Mouse (Mus musculus): ENCODE measurements around the gene Smpd3. TPM values are rescaled to one million over a fixed set of nuclear protein-coding genes. Genes with fewer than 3 reads are reported as not detected.

The Smpd3 gene
- total and polyA plus RNA-seq, 2 experiments from 2014 or later, result 81.5 to 111 TPM

DNA sequence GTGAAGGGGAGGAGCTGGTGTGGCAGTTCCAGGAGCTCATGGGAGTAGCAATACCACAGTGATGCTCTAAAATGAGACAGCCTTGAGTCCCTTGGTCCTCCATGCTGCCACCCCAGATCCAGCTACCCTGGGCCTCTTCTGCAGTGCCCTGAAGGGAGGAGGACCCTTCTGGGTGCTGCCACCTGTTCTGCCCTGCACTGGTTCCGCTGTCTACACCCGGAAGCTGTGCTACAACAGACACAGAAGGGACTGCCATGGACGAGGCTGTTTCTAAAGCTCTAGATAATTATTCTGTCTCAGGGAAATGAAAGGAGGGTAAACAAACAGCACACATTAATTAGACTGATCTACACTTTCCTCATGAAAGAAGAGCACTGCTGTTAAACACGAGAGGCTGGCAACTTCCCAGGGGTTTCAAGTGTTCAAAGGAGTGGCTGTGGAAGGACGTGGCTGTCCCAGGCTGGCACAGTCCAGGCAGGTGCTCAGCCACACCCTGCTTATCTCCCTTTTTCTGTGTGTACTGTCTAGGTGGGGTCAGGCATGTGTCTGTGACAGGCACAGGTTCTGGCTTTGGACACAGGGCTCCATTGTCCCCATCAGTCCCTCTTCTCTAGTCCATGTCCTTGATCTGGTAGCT, 69.0 kb downstream of the Smpd3 start:
- no peaks in the 10 kb centered on the region for H3K27me3 ChIP-seq (ENCODE audit: insufficient read depth, low read length)
- H3K4me2 ChIP-seq (ENCODE audit: low read depth, low read length, poor library complexity, severe bottlenecking), result no peak overlapping the region
- no peaks in the 10 kb centered on the region for H3K9me3 ChIP-seq (ENCODE audit: low read length)
- no peak overlapping the region for H3K27ac ChIP-seq (ENCODE audit: low read depth, low read length)
- no peak for TF ChIP-seq CTCF (IDR thresholded peaks at IDR 0.05)
- H3K36me3 ChIP-seq (ENCODE audit: insufficient read depth, low read length), result peaks cover 22% of the 10 kb centered on the region
- no peak overlapping the region for H3K9ac ChIP-seq (replicated peaks; ENCODE audit: low read length, poor library complexity, severe bottlenecking)
- peaks cover 31% of the 10 kb centered on the region for H3K4me1 ChIP-seq (ENCODE audit: insufficient read depth, low read length)
- 57% methylated on average over 5 of the region's 5 CpGs for WGBS
- H3K4me3 ChIP-seq (ENCODE audit: low read depth, low read length), result no peak overlapping the region
- ATAC-seq (ENCODE audit: low FRiP score), result no peak
- DNase-seq (ENCODE audit: low spot score), result no peak

- Histone ChIP-seq H3K27ac (ENCODE audit: low read depth, low read length) (no peak overlapping the region), H3K4me1 (ENCODE audit: insufficient read depth, low read length) (peaks cover 13% of the 10 kb centered on the region), H3K36me3 (ENCODE audit: insufficient read depth, low read length) (peaks cover 35% of the 10 kb centered on the region), H3K4me3 (ENCODE audit: low read depth, low read length) (no peak overlapping the region), H3K27me3 (ENCODE audit: insufficient read depth, low read length) (no peaks in the 10 kb centered on the region), H3K4me2 (ENCODE audit: low read depth, low read length, poor library complexity, severe bottlenecking) (no peak overlapping the region), H3K9me3 (ENCODE audit: low read length) (no peaks in the 10 kb centered on the region), H3K9ac (replicated peaks; ENCODE audit: low read length, poor library complexity, severe bottlenecking) (no peak overlapping the region)
- ATAC-seq (ENCODE audit: low FRiP score) (no peak), DNase-seq (ENCODE audit: low spot score) (no peak)
- WGBS, result 86% methylated on average over 17 of the region's 17 CpGs
- TF ChIP-seq CTCF (IDR thresholded peaks at IDR 0.05), result no peak
Observed at GRCm38 (mm10) chr8:106265398-106265797, 72.4 kb downstream of the Smpd3 start.

- no peak for TF ChIP-seq CTCF (IDR thresholded peaks at IDR 0.05)
- Histone ChIP-seq H3K27ac (ENCODE audit: low read depth, low read length) (no peak overlapping the region), H3K36me3 (ENCODE audit: insufficient read depth, low read length) (peaks cover 42% of the 10 kb centered on the region), H3K27me3 (ENCODE audit: insufficient read depth, low read length) (no peaks in the 10 kb centered on the region), H3K9me3 (ENCODE audit: low read length) (no peaks in the 10 kb centered on the region), H3K4me2 (ENCODE audit: low read depth, low read length, poor library complexity, severe bottlenecking) (no peak overlapping the region), H3K9ac (replicated peaks; ENCODE audit: low read length, poor library complexity, severe bottlenecking) (no peak overlapping the region), H3K4me3 (ENCODE audit: low read depth, low read length) (no peak overlapping the region), H3K4me1 (ENCODE audit: insufficient read depth, low read length) (no peaks in the 10 kb centered on the region)
- 67% methylated on average over 4 of the region's 4 CpGs for WGBS
- DNase-seq (ENCODE audit: low spot score), result no peak
- no peak for ATAC-seq (ENCODE audit: low FRiP score)
Observed at GRCm38 (mm10) chr8:106263928-106264327, 73.9 kb downstream of the Smpd3 start.

GRCm38 (mm10) chr8:106262343-106262742, 75.4 kb downstream of the Smpd3 start:
- Histone ChIP-seq H3K9ac (replicated peaks; ENCODE audit: low read length, poor library complexity, severe bottlenecking) (no peak overlapping the region), H3K27ac (ENCODE audit: low read depth, low read length) (no peak overlapping the region), H3K4me2 (ENCODE audit: low read depth, low read length, poor library complexity, severe bottlenecking) (no peak overlapping the region), H3K27me3 (ENCODE audit: insufficient read depth, low read length) (no peaks in the 10 kb centered on the region), H3K9me3 (ENCODE audit: low read length) (no peaks in the 10 kb centered on the region), H3K4me1 (ENCODE audit: insufficient read depth, low read length) (no peaks in the 10 kb centered on the region), H3K36me3 (ENCODE audit: insufficient read depth, low read length) (peaks cover 46% of the 10 kb centered on the region), H3K4me3 (ENCODE audit: low read depth, low read length) (no peak overlapping the region)
- peak; percentile 39 for DNase-seq (ENCODE audit: low spot score)
- WGBS, result 62% methylated on average over 5 of the region's 5 CpGs
- no peak for TF ChIP-seq CTCF (IDR thresholded peaks at IDR 0.05)
- no peak for ATAC-seq (ENCODE audit: low FRiP score)

- no peak overlapping the region for H3K27ac ChIP-seq (ENCODE audit: low read depth, low read length)
- no peak for TF ChIP-seq CTCF (IDR thresholded peaks at IDR 0.05)
- H3K36me3 ChIP-seq (ENCODE audit: insufficient read depth, low read length), result peaks cover 58% of the 10 kb centered on the region
- H3K27me3 ChIP-seq (ENCODE audit: insufficient read depth, low read length), result no peaks in the 10 kb centered on the region
- H3K4me1 ChIP-seq (ENCODE audit: insufficient read depth, low read length), result no peaks in the 10 kb centered on the region
- no peak overlapping the region for H3K9ac ChIP-seq (replicated peaks; ENCODE audit: low read length, poor library complexity, severe bottlenecking)
- WGBS, result 66% methylated on average over 4 of the region's 4 CpGs
- no peaks in the 10 kb centered on the region for H3K9me3 ChIP-seq (ENCODE audit: low read length)
- ATAC-seq (ENCODE audit: low FRiP score) (no peak), DNase-seq (ENCODE audit: low spot score) (no peak)
- H3K4me3 ChIP-seq (ENCODE audit: low read depth, low read length), result no peak overlapping the region
- H3K4me2 ChIP-seq (ENCODE audit: low read depth, low read length, poor library complexity, severe bottlenecking), result no peak overlapping the region
Observed at GRCm38 (mm10) chr8:106260894-106261293, 76.9 kb downstream of the Smpd3 start.

DNA sequence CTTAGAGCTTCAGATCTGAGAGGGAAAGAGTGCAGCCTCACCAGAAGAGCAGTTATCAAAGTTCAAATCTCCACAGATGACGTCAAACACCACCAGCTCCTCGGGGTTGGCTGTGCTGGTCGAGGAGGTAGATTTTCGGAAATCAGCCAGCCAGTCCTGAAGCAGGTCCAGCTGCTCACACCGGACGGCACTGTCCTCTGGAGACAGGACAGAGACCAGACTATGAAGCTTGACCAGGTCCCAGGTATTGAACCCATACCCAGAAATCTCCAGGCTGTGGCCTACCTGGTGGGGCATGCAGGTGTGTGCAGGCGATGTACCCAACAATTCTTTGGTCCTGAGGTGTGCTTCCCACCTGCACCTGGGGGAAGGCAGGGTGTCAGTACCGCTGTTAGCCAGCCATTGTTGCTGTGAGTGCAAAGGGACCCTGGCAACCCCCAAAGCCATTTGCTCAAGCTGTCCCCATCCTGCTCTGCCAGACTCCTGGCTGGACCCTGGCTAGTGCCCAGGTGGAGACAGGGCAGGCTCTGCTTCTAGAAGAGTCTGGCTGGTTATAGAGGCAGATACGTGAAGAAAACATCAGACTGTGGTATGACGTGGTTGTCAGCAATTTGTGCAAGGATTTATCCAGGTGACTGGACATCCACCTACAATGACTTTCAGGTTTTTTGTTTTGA, 78.1 kb downstream of the Smpd3 start:
- TF ChIP-seq CTCF (IDR thresholded peaks at IDR 0.05), result no peak
- 94% methylated on average over 10 of the region's 10 CpGs for WGBS
- no peak for DNase-seq (ENCODE audit: low spot score)

More for the DNA sequence above, 78.1 kb downstream of the Smpd3 start:
- ATAC-seq (ENCODE audit: low FRiP score), result no peak
- Histone ChIP-seq H3K27ac (ENCODE audit: low read depth, low read length) (no peak overlapping the region), H3K27me3 (ENCODE audit: insufficient read depth, low read length) (no peaks in the 10 kb centered on the region), H3K9me3 (ENCODE audit: low read length) (no peaks in the 10 kb centered on the region), H3K4me2 (ENCODE audit: low read depth, low read length, poor library complexity, severe bottlenecking) (no peak overlapping the region), H3K36me3 (ENCODE audit: insufficient read depth, low read length) (peaks cover 59% of the 10 kb centered on the region), H3K9ac (replicated peaks; ENCODE audit: low read length, poor library complexity, severe bottlenecking) (no peak overlapping the region), H3K4me3 (ENCODE audit: low read depth, low read length) (no peak overlapping the region), H3K4me1 (ENCODE audit: insufficient read depth, low read length) (no peaks in the 10 kb centered on the region)
